Mouse (Mus musculus) kidney, embryonic 16.5 days (tissue): ENCODE results near the gene 4933425L06Rik. TPM values are rescaled to one million over a fixed set of nuclear protein-coding genes. Genes with fewer than 3 reads are reported as not detected.

ENCODE experiments used
- polyA plus RNA-seq: library from polyadenylated mRNA; unstranded; fragments of >200 nt; fragmentation: Nextera tagmentation; extraction: Ambion mirVana; gene quantifications from 2 replicates; pipeline ENCODE4 v1.2.1, GENCODE M21; 2015

The 4933425L06Rik gene
- polyA plus RNA-seq, 1 experiment from 2014 or later = not detected

Other genes with a start within 250 kb of the 4933425L06Rik start
- 1.1 and 1.5 TPM in 2 replicates for gene Shisal2b, start 218.2 kb upstream of the 4933425L06Rik start, polyA plus RNA-seq
- gene Rgs7bp, start 27.2 kb upstream of the 4933425L06Rik start, polyA plus RNA-seq = 2.0 and 2.5 TPM in 2 replicates
- gene Rnf180, start 212.7 kb downstream of the 4933425L06Rik start, polyA plus RNA-seq = 5.8 and 6.6 TPM in 2 replicates